Mouse (Mus musculus): ENCODE measurements around the gene Clec12b.

DNA sequence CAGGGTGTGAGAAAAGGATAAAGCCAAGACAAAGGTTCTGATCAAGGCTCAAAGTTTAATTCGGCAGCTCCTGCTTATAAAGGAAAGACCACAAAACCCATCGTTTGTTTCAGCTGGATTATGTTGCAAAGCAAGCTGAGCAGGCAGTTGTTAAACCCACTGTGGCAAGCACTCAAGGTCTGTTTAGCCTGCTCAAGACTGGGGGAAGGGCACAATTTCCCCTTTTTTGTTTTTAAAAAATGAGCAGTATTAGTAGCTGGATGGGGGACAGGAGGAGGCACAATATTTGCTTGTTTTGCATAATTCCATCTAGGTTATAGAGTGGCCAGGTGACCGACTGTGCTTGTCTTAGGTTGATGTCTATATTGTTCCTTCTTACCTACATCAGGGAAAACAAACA is 41.3 kb downstream of the Clec12b start:
- no peak for TF ChIP-seq CTCF (IDR thresholded peaks at IDR 0.05; ENCODE audit: control insufficient read depth, insufficient read depth, low read length)
- TF ChIP-seq POLR2A (IDR thresholded peaks at IDR 0.05; ENCODE audit: borderline replicate concordance, control insufficient read depth, low read depth, low read length), result no peak

All from bone marrow, adult 2 months (tissue).